Mouse (Mus musculus): Measurements from ENCODE around the gene Nmt1. TPM values are rescaled to one million over a fixed set of nuclear protein-coding genes. Genes with fewer than 3 reads are reported as not detected.

Nmt1 gene
- total RNA-seq (2021), result 10 to 100 TPM; 77.3 to 79.8 TPM
- long read RNA-seq, experiment 1, full-length matches to known transcripts, result 73 of 107 reads
- long read RNA-seq, experiment 1, partial matches to known transcripts, result 23 of 107 reads
- long read RNA-seq, experiment 1, other reads (novel, unspliced or antisense), result 11 of 107 reads
- long read RNA-seq, experiment 2, full-length matches to known transcripts, result 119 of 162 reads
- long read RNA-seq, experiment 2, partial matches to known transcripts, result 37 of 162 reads
- long read RNA-seq, experiment 2, other reads (novel, unspliced or antisense), result 6 of 162 reads

- DNase-seq (ENCODE audit: low spot score in 2 of 2), result peak; percentile 57 to 85
Observed at GRCm38 (mm10) chr11:103028176-103028891, at the start of gene Nmt1, which contains the start of gene Dcakd. TSS of gene Nmt1 (plus strand) at chr11:103028190. TSS of gene Dcakd (minus strand) at chr11:103028333.

GRCm38 (mm10) chr11:102981151-102981890 is 46.7 kb upstream of the Nmt1 start:
- DNase-seq (ENCODE audit: low spot score in 2 of 2), result no peak

DNA sequence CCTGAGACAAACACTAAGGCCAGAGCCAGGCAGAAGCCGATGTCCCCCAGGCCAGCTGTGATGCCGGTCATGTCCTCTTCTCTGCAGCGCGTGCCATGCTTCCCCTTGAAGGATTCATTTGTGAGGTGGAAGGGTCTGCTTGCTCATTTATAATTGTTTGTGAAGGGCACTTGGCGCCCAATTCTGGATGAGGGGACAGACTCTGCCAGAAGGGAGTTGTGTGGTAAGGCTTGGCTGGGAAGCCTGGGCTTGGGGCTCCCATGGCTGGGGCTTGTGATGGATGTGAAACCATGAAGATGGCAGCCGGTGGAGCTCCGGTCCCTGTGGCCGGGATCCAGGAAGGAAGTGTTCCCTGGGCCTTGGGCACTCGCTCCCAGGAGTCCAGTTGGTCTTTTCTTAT is 43.9 kb upstream of the Nmt1 start:
- DNase-seq (ENCODE audit: low spot score in 2 of 2), result no peak

GRCm38 (mm10) chr11:102984615-102985014 is 43.4 kb upstream of the Nmt1 start:
- no peak for DNase-seq (ENCODE audit: low spot score in 2 of 2)

DNA sequence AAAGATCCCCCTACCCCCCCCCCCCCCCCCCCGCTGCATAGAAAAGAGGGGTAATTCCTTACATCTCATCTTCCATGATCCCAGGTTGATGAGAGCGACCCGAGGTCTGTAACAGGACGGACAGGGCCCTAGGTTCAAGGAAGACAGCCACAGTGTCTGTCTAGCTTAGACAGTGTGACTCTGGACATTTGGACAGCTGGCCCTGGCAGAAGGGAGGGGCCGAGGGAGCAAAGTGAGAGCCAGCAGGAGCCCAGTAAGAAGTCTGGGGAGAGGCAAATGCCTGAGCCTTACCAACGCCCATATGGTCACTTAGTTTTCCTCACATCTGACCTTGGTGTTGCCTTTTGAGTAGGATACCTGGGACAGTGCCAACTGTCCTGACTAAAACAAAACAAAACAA is 42.8 kb upstream of the Nmt1 start:
- DNase-seq (ENCODE audit: low spot score in 2 of 2), result no peak

- DNase-seq (ENCODE audit: low spot score in 2 of 2), result no peak
Observed at GRCm38 (mm10) chr11:102989641-102990151, 38.3 kb upstream of the Nmt1 start.

DNA sequence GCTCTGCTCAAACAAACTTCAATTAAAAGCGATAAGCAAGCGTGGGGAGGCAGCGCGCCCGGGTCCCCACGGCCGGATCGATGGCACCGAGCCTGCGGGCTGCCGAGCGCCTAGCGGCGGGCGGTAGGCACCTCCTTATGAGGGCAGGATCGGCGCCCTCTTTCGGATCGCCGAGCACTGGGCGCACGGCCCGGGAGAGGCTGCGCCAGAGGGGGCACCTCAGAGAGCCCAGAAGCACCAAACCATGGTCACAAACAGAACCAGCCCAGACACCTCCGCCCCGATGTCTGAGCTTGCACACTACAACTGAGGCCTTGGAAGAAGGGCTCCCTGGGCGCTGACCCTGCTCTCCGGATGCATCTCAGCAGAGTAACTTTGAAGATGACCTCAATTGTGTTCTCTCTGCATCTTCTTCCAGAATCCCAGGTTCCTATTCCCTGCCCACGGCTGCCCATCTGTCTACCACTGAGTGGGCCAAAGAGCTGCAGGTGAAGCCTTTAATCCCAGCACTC is 37.8 kb upstream of the Nmt1 start:
- peak in 1 of 2 experiments; percentile 28 for DNase-seq (ENCODE audit: low spot score in 2 of 2)

GRCm38 (mm10) chr11:102991681-102992080 is 36.3 kb upstream of the Nmt1 start:
- DNase-seq (ENCODE audit: low spot score in 2 of 2), result no peak

- peak; percentile 53 to 70 for DNase-seq (ENCODE audit: low spot score in 2 of 2)
Observed at GRCm38 (mm10) chr11:102992940-102993339, 35.0 kb upstream of the Nmt1 start.

GRCm38 (mm10) chr11:102993420-102994029 is 34.5 kb upstream of the Nmt1 start:
- no peak for DNase-seq (ENCODE audit: low spot score in 2 of 2)

DNA sequence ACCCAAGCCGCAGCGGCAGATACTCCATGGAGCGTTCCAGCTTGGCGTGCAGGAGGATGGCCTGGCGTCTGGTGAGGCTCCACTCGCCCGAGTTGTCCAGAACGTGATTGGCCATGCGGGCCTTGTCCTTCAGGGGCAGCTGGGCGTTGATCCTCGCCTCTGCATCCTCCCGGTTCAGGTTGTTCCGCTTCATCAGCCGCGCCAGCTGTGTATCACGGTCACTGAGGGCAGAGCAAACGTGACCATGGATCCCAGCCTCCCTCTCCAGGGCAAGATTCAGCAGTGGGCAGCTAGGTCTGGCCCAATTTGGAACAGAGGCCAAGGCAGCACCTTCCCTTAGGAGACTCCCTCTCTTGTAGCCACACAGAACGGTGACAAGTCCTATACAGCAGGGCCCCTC is 33.0 kb upstream of the Nmt1 start:
- no peak for DNase-seq (ENCODE audit: low spot score in 2 of 2)

GRCm38 (mm10) chr11:102996385-102996784 is 31.6 kb upstream of the Nmt1 start:
- DNase-seq (ENCODE audit: low spot score in 2 of 2), result no peak

DNA sequence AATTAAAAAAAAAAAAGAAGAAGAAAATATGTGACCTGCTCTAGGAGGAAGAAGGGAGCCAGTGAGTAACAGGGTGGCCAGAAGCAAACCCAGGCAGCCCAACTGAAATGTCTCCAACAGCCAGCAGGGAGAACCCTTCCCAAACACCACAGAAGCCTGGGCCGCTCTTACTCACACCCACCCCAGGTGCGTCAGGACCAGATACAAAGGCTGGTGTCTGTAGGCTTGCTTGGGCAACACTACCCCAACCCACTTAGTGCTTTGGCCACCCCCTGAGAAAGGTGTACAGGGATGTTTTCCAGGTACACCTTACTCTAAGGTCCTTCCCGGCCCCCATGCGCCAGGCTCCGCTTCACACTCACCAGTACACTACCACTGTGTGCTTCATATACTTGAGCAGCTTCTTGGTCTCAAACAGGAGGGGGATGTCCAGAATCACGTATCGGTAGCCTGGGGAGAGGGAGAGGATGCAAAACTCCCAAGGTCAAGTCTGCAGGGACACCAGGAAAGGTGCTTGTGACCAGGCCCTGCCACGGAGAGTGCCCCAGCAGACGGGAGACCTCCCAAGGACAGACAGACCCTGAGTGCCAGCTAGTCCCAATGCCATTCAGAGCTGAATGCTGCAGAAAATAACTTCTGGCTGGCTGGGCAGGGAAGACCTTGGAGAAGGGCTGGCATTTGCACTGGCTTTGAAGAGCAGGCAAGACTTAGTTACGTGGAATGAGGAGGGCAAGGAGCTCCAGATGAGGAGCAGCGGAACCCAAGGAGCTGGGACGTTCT is 30.8 kb upstream of the Nmt1 start:
- DNase-seq (ENCODE audit: low spot score in 2 of 2), result peak in 1 of 2 experiments; percentile 32

- DNase-seq (ENCODE audit: low spot score in 2 of 2), result no peak
Observed at GRCm38 (mm10) chr11:102998254-102998576, 29.8 kb upstream of the Nmt1 start.

- DNase-seq (ENCODE audit: low spot score in 2 of 2), result no peak
Observed at GRCm38 (mm10) chr11:102998577-102999316, 29.2 kb upstream of the Nmt1 start.

DNA sequence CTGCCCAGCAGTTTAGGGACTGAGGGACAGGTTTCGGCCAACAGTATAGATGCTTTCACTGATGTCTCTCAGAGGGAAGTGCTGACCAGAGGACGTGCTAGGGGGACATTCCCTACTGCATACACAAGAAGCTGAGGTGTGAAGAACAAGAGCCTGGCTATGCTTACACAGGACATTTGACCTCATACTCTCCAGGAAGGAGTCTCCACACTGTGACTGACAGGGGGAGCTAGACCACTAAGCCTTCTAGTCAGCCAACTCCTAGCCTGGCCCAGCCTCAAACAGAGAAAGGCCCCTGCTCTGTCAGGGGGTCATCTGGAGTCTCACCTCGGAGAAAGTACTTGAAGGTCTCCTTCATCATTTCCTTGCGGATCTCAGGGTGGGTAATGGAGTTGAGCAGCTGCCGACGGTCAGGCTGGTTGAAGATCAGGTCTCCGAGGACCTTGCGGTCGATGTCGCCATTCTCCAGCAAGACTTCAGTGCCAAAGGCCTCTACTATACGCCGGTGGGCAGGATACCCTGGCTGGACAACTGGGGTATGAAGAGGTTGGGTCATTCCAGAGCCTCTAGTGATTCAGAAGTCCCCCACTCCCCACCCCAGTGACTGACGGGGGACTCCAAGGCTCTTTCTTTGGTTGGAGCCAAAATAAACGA is 28.5 kb upstream of the Nmt1 start:
- DNase-seq (ENCODE audit: low spot score in 2 of 2), result no peak

GRCm38 (mm10) chr11:103000111-103000510 is 27.9 kb upstream of the Nmt1 start:
- no peak for DNase-seq (ENCODE audit: low spot score in 2 of 2)

DNA sequence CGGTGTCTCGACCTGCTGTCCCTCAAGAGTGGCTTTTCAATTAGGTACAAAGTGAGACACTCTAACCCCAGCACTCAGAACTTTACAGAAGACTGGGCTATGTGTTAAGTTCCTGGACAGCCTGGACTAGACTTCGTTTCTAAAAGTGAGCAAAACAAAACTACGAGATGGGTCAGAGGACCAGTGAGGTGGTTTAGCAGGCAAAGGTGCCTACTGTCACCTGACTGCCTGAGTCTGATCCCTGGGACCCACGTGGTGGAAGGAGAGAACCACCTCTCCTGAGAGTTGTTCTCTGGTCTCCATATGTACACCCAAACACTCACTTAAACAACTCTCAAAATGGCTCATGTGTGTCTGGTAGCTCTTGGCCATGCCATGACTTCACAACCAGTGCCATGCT is 26.9 kb upstream of the Nmt1 start:
- no peak for DNase-seq (ENCODE audit: low spot score in 2 of 2)

DNA sequence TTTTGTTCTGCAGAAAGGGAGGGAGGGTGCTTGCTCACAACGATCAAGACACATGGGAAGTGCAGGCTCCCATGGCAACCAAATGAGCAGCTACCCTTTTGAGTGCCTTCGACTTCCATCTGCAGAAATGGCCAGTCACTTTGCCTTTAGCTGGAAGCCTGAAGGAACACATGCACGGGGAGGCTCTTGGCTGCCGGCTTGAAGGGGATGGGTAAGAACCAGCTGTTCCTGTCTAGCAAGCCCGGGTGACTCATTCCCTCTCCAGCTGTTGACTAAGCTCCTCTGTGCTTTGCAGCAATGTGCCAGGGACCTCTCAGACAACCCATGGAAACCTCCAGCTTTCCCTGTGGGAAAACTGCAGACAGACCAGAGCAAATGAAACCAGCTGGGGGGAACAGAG is 24.8 kb upstream of the Nmt1 start:
- DNase-seq (ENCODE audit: low spot score in 2 of 2), result peak in 1 of 2 experiments; percentile 24

Data from adrenal gland, postnatal 4 days (tissue).